Mouse (Mus musculus) CH12.LX (cell line): Measurements from ENCODE around the gene Daam1.
"Not testable (repeated sequence)": the region's sequence is repeated elsewhere in the genome, so short reads cannot be mapped to it uniquely, and the experiment has no call there.

ENCODE experiments used
- CTCF ChIP-seq, 2 experiments: IDR thresholded peaks in 1 of 2; conservative IDR thresholded peaks in 1 of 2; 2 replicates each; pipeline ENCODE4 v1.5.1; 2011 to 2012; ENCODE audit warnings: low read depth in 2 of 2, low read length in 2 of 2, improper control_type of control experiment in 1 of 2, inconsistent platforms in 1 of 2, mild to moderate bottlenecking in 1 of 2, moderate library complexity in 1 of 2
- EP300 ChIP-seq: IDR thresholded peaks from 2 replicates; pipeline ENCODE4 v1.6.1; 2011; ENCODE audit warnings: low read length, improper control_type of control experiment
- GABPA ChIP-seq: IDR thresholded peaks from 2 replicates; pipeline ENCODE4 v1.6.1; 2012; ENCODE audit warnings: low read depth, low read length, improper control_type of control experiment, inconsistent platforms; ENCODE audit not compliant: insufficient replicate concordance
- HCFC1 ChIP-seq: IDR thresholded peaks from 2 replicates; pipeline ENCODE4 v1.6.1; 2012; ENCODE audit warnings: low read depth, mild to moderate bottlenecking, inconsistent platforms, low read length, improper control_type of control experiment
- POLR2A ChIP-seq: IDR thresholded peaks from 2 replicates; pipeline ENCODE4 v1.6.1; 2011; ENCODE audit warnings: low read depth, mild to moderate bottlenecking, improper control_type of control experiment, low read length
- POLR2AphosphoS2 ChIP-seq: IDR thresholded peaks from 2 replicates; pipeline ENCODE4 v1.6.1; 2011; ENCODE audit warnings: low read depth, low read length, improper control_type of control experiment
- RAD21 ChIP-seq: IDR thresholded peaks from 2 replicates; pipeline ENCODE4 v1.6.1; 2011; ENCODE audit warnings: low read depth, mild to moderate bottlenecking, low read length, improper control_type of control experiment, moderate library complexity
- SMC3 ChIP-seq: IDR thresholded peaks from 2 replicates; pipeline ENCODE4 v1.6.1; 2011; ENCODE audit warnings: low read depth, low read length, improper control_type of control experiment
- USF1 ChIP-seq: IDR thresholded peaks from 2 replicates; pipeline ENCODE4 v1.6.1; 2014; ENCODE audit warnings: low read depth, mild to moderate bottlenecking, inconsistent platforms, low read length, improper control_type of control experiment
- ZKSCAN1 ChIP-seq: IDR thresholded peaks from 2 replicates; pipeline ENCODE4 v1.6.1; 2012; ENCODE audit warnings: low read depth, inconsistent platforms, low read length, improper control_type of control experiment, borderline replicate concordance
- ZNF384 ChIP-seq: IDR thresholded peaks from 2 replicates; pipeline ENCODE4 v1.6.1; 2012; ENCODE audit warnings: low read depth, low read length, improper control_type of control experiment, inconsistent platforms

GRCm38 (mm10) chr12:71846416-71846815 lies 15.5 kb downstream of the Daam1 start:
- not testable (repeated sequence) for TF ChIP-seq SMC3; HCFC1; POLR2A; ZNF384; EP300; POLR2AphosphoS2; CTCF (conservative IDR thresholded peaks at IDR 0.05 in 1 of 2, IDR thresholded peaks at IDR 0.05 in 1 of 2; ENCODE audit: low read depth in 2 of 2, low read length in 2 of 2); ZKSCAN1; USF1; GABPA; RAD21
